In genomic region chr13:58157447-58158098, GRCm38 (mm10) we compare ENCODE assay signal across 8 mouse cellular contexts. TPM values are rescaled to one million over a fixed set of nuclear protein-coding genes. Genes with fewer than 3 reads are reported as not detected.
A peak's percentile ranks its signal among the peaks of the same experiment; 100 is the strongest.
DNase-seq lines count a peak whose midpoint lies in the region; ATAC-seq and TF ChIP-seq lines count a peak whose summit lies in the region.

Idnk (plus strand) TSS chr13:58157649.

- peak; percentile 97 for DNase-seq in adrenal gland, postnatal 14 days
- peak; percentile 91 for DNase-seq in embryonic facial prominence, embryonic 11.5 days (ENCODE audit: low spot score)
- peak; percentile 88 for DNase-seq in left cerebral cortex, postnatal 4 days
- peak; percentile 98 for DNase-seq in midbrain, embryonic 11.5 days (ENCODE audit: low spot score, missing footprints)
- peak; percentile 76 for DNase-seq in right cerebral cortex, postnatal 4 days
- peak; percentile 86 for DNase-seq in yolk sac, embryonic 10.5 days (ENCODE audit: low spot score)

- ATAC-seq in embryonic facial prominence, embryonic 11.5 days (replicated peaks; ENCODE audit: insufficient number of reproducible peaks, low FRiP score, low TSS enrichment, low read depth): peak; percentile 85
- ATAC-seq in granulocyte monocyte progenitor cell, adult 5-6 weeks (replicated peaks; ENCODE audit: poor library complexity, severe bottlenecking): peak; percentile 84
- ATAC-seq in intestine, postnatal 0 days: peak; percentile 80
- ATAC-seq in midbrain, embryonic 11.5 days (ENCODE audit: low FRiP score): peak; percentile 92

- intact Hi-C loops in left cerebral cortex, postnatal 4 days (cut with DNase I): loop anchor here (10.0 kb wide), 2 partner anchors 117 to 227 kb away; partner anchors contain the start of genes 2210016F16Rik and Gkap1

- peak within 1 kb of the TSS; percentile 68 for H3K4me3 ChIP-seq in embryonic facial prominence, embryonic 11.5 days (ENCODE audit: low read depth, low read length)
- peak within 1 kb of the TSS; percentile 95 for H3K4me3 ChIP-seq in intestine, postnatal 0 days (ENCODE audit: low read depth, low read length)
- H3K4me3 ChIP-seq in midbrain, embryonic 11.5 days (ENCODE audit: low read depth, low read length): peak within 1 kb of the TSS; percentile 58

- H3K36me3 ChIP-seq in embryonic facial prominence, embryonic 11.5 days (replicated peaks; ENCODE audit: control insufficient read depth, insufficient read depth, low read depth, low read length): peaks cover 3% of the 10 kb centered on the region; the same call in 1 of the 2 replicates
- peaks cover 25% of the 10 kb centered on the region for H3K36me3 ChIP-seq in intestine, postnatal 0 days (ENCODE audit: control insufficient read depth, insufficient read depth)
- H3K36me3 ChIP-seq in midbrain, embryonic 11.5 days (ENCODE audit: control insufficient read depth, insufficient read depth, low read length): peaks cover 9% of the 10 kb centered on the region

- H3K4me2 ChIP-seq in embryonic facial prominence, embryonic 11.5 days (ENCODE audit: low read depth, low read length): peak within 1 kb of the TSS; percentile 79
- H3K4me2 ChIP-seq in intestine, postnatal 0 days (replicated peaks; ENCODE audit: low read depth): peak within 1 kb of the TSS; percentile 98
- H3K4me2 ChIP-seq in midbrain, embryonic 11.5 days: peak within 1 kb of the TSS; percentile 75

- no peak within 1 kb of the TSS for H3K27ac ChIP-seq in embryonic facial prominence, embryonic 11.5 days (replicated peaks; ENCODE audit: low read depth, low read length)
- H3K27ac ChIP-seq in intestine, postnatal 0 days (ENCODE audit: low read depth, low read length): peak within 1 kb of the TSS; percentile 85
- H3K27ac ChIP-seq in midbrain, embryonic 11.5 days (ENCODE audit: low read depth, low read length): no peak within 1 kb of the TSS

- H3K4me1 ChIP-seq in embryonic facial prominence, embryonic 11.5 days (ENCODE audit: control insufficient read depth, insufficient read depth, low read length): no peaks in the 10 kb centered on the region
- H3K4me1 ChIP-seq in intestine, postnatal 0 days (replicated peaks; ENCODE audit: control insufficient read depth, insufficient read depth, low read length): 0 out of 2 replicates have a peak, but pooled peaks cover 3% of the 10 kb centered on the region
- H3K4me1 ChIP-seq in midbrain, embryonic 11.5 days (ENCODE audit: control insufficient read depth, insufficient read depth, low read length): peaks cover 3% of the 10 kb centered on the region; the same call in 1 of the 2 replicates

- WGBS in embryonic facial prominence, embryonic 11.5 days: under 1% methylated on average over 25 of the region's 30 CpGs
- WGBS in intestine, postnatal 0 days: under 1% methylated on average over 30 of the region's 30 CpGs
- under 1% methylated on average over 30 of the region's 30 CpGs for WGBS in midbrain, embryonic 11.5 days

- H3K9me3 ChIP-seq in embryonic facial prominence, embryonic 11.5 days (replicated peaks; ENCODE audit: control insufficient read depth, low read length): no peaks in the 10 kb centered on the region
- H3K9me3 ChIP-seq in intestine, postnatal 0 days (ENCODE audit: control insufficient read depth): no peaks in the 10 kb centered on the region
- H3K9me3 ChIP-seq in midbrain, embryonic 11.5 days (ENCODE audit: control insufficient read depth, low read length): no peaks in the 10 kb centered on the region; the same call in 1 of the 2 replicates

- H3K27me3 ChIP-seq in embryonic facial prominence, embryonic 11.5 days (ENCODE audit: control insufficient read depth, insufficient read depth, low read length): no peaks in the 10 kb centered on the region
- H3K27me3 ChIP-seq in intestine, postnatal 0 days (replicated peaks; ENCODE audit: control insufficient read depth, insufficient read depth, low read length): no peaks in the 10 kb centered on the region
- no peaks in the 10 kb centered on the region for H3K27me3 ChIP-seq in midbrain, embryonic 11.5 days (ENCODE audit: control insufficient read depth, insufficient read depth, low read length)

- H3K9ac ChIP-seq in embryonic facial prominence, embryonic 11.5 days (replicated peaks; ENCODE audit: low read length): peak within 1 kb of the TSS; percentile 67
- H3K9ac ChIP-seq in intestine, postnatal 0 days (ENCODE audit: low read depth, low read length): peak within 1 kb of the TSS; percentile 68
- H3K9ac ChIP-seq in midbrain, embryonic 11.5 days (ENCODE audit: low read length): peak within 1 kb of the TSS; percentile 63

- peak; percentile 65 for TF ChIP-seq CTCF in intestine, postnatal 0 days (IDR thresholded peaks at IDR 0.05; ENCODE audit: low read depth)

RNA-seq across cellular contexts. Expression of gene Idnk, which starts in this region (rescaled TPM):
- total RNA-seq in adrenal gland, postnatal 14 days (2021): 45.4 and 48.0 TPM in 2 replicates
- polyA plus RNA-seq in embryonic facial prominence, embryonic 11.5 days (2014; fragmentation: Nextera tagmentation; extraction: Ambion mirVana): 41.8 and 44.2 TPM in 2 replicates
- total RNA-seq in granulocyte monocyte progenitor cell, adult 5-6 weeks (2014; fragmentation: Nextera tagmentation): 44.7 and 45.9 TPM in 2 replicates
- 41.6 and 44.6 TPM in 2 replicates for total RNA-seq in granulocyte monocyte progenitor cell, adult 5-6 weeks (2017)
- 79.0 and 88.7 TPM in 2 replicates for polyA plus RNA-seq in intestine, postnatal 0 days (2015; fragmentation: Nextera tagmentation; extraction: Ambion mirVana)
- total RNA-seq in left cerebral cortex, postnatal 4 days (2021): 10 to 100 TPM; 23.1 to 25.5 TPM
- 59.1 and 63.1 TPM in 2 replicates for polyA plus RNA-seq in midbrain, embryonic 11.5 days (2014; fragmentation: Nextera tagmentation; extraction: Ambion mirVana)
